Mouse (Mus musculus): ENCODE measurements around the gene Mrpl24. TPM values are rescaled to one million over a fixed set of nuclear protein-coding genes. Genes with fewer than 3 reads are reported as not detected.
"Not testable (repeated sequence)": the region's sequence is repeated elsewhere in the genome, so short reads cannot be mapped to it uniquely, and the experiment has no call there.

The Mrpl24 gene
- polyA plus RNA-seq, 1 experiment from 2014 or later: 65.2 TPM

- H3K4me1 ChIP-seq (replicated peaks): peaks cover 9% of the 10 kb centered on the region
- H3K36me3 ChIP-seq: no peaks in the 10 kb centered on the region
- H3K27me3 ChIP-seq (replicated peaks): no peaks in the 10 kb centered on the region
- no peak overlapping the region for H3K9ac ChIP-seq
- no peaks in the 10 kb centered on the region for H3K9me3 ChIP-seq (replicated peaks)
- WGBS: 89% methylated on average over 3 of the region's 3 CpGs
- H3K4me3 ChIP-seq: no peak overlapping the region
- H3K27ac ChIP-seq (ENCODE audit: poor library complexity, severe bottlenecking): no peak overlapping the region
- H3K4me2 ChIP-seq: no peak overlapping the region
- ATAC-seq (ENCODE audit: insufficient number of reproducible peaks, low FRiP score): no peak
These were observed 19.5 kb upstream of the Mrpl24 start for GRCm38 (mm10) chr3:87899776-87900175.

GRCm38 (mm10) chr3:87901036-87901624 lies 18.2 kb upstream of the Mrpl24 start:
- peak; percentile 62 for ATAC-seq (ENCODE audit: insufficient number of reproducible peaks, low FRiP score)
- Histone ChIP-seq H3K27ac (ENCODE audit: poor library complexity, severe bottlenecking) (peak overlapping the region; percentile 73), H3K4me3 (no peak overlapping the region)

GRCm38 (mm10) chr3:87901959-87902358 lies 17.3 kb upstream of the Mrpl24 start:
- not testable (repeated sequence) for H3K27me3 ChIP-seq (replicated peaks); H3K9me3 ChIP-seq (replicated peaks); H3K4me1 ChIP-seq (replicated peaks); H3K4me2 ChIP-seq; ATAC-seq (ENCODE audit: insufficient number of reproducible peaks, low FRiP score); H3K36me3 ChIP-seq; H3K4me3 ChIP-seq; H3K9ac ChIP-seq; H3K27ac ChIP-seq (ENCODE audit: poor library complexity, severe bottlenecking)
- 76% methylated on average over 6 of the region's 6 CpGs for WGBS

More at GRCm38 (mm10) chr3:87901036-87901624, 18.2 kb upstream of the Mrpl24 start:
- 0% methylated on average over 1 of the region's 1 CpGs for WGBS
- Histone ChIP-seq H3K9me3 (replicated peaks) (no peaks in the 10 kb centered on the region), H3K36me3 (no peaks in the 10 kb centered on the region), H3K27me3 (replicated peaks) (no peaks in the 10 kb centered on the region), H3K4me2 (peak overlapping the region; percentile 20), H3K4me1 (replicated peaks) (peaks cover 9% of the 10 kb centered on the region), H3K9ac (no peak overlapping the region)

DNA sequence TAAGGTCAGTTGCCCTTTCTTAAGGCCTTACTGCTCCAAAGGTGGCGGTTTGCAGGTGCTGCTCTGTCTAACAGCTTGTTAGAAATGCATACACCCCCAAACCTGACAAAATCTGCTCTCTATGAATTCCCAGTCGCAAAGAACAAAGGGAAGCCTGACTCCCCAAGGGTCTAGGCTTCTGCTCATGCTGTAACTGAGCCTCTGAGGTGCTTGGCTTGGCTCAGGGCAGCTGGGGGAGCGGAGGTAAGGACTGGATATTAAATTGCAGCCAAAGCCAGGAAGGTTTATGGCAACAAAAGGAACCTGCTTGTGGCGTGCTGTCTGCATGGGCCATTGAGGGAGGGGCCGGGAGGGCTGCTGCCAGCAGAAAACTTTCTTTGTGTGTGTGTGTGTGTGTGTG lies 15.5 kb upstream of the Mrpl24 start:
- H3K9ac ChIP-seq: no peak overlapping the region
- H3K4me1 ChIP-seq (replicated peaks): peaks cover 23% of the 10 kb centered on the region
- no peaks in the 10 kb centered on the region for H3K9me3 ChIP-seq (replicated peaks)
- no peaks in the 10 kb centered on the region for H3K27me3 ChIP-seq (replicated peaks)
- H3K4me2 ChIP-seq: no peak overlapping the region
- no peaks in the 10 kb centered on the region for H3K36me3 ChIP-seq
- 64% methylated on average over 5 of the region's 5 CpGs for WGBS
- no peak for ATAC-seq (ENCODE audit: insufficient number of reproducible peaks, low FRiP score)
- H3K4me3 ChIP-seq: no peak overlapping the region
- H3K27ac ChIP-seq (ENCODE audit: poor library complexity, severe bottlenecking): no peak overlapping the region

GRCm38 (mm10) chr3:87905880-87906485 lies 13.3 kb upstream of the Mrpl24 start, which contains the start of gene Hdgf:
Hdgf (plus strand) TSS chr3:87906321.
- Histone ChIP-seq H3K4me1 (replicated peaks) (peaks cover 43% of the 10 kb centered on the region), H3K27ac (ENCODE audit: poor library complexity, severe bottlenecking) (peak within 1 kb of the TSS; percentile 95), H3K4me2 (peak within 1 kb of the TSS; percentile 94), H3K4me3 (peak within 1 kb of the TSS; percentile 74), H3K9me3 (replicated peaks) (no peaks in the 10 kb centered on the region), H3K36me3 (no peaks in the 10 kb centered on the region), H3K9ac (peak within 1 kb of the TSS; percentile 95), H3K27me3 (replicated peaks) (no peaks in the 10 kb centered on the region)
- ATAC-seq (ENCODE audit: insufficient number of reproducible peaks, low FRiP score): peak; percentile 91
- WGBS: 2% methylated on average over 57 of the region's 57 CpGs

GRCm38 (mm10) chr3:87906601-87906980 lies 12.7 kb upstream of the Mrpl24 start:
- peak overlapping the region; percentile 95 for H3K9ac ChIP-seq
- no peaks in the 10 kb centered on the region for H3K9me3 ChIP-seq (replicated peaks)
- peak overlapping the region; percentile 95 for H3K27ac ChIP-seq (ENCODE audit: poor library complexity, severe bottlenecking)
- no peaks in the 10 kb centered on the region for H3K27me3 ChIP-seq (replicated peaks)
- peak overlapping the region; percentile 94 for H3K4me2 ChIP-seq
- H3K36me3 ChIP-seq: no peaks in the 10 kb centered on the region
- H3K4me1 ChIP-seq (replicated peaks): peaks cover 41% of the 10 kb centered on the region
- ATAC-seq (ENCODE audit: insufficient number of reproducible peaks, low FRiP score): peak; percentile 23
- 1% methylated on average over 41 of the region's 47 CpGs for WGBS
- H3K4me3 ChIP-seq: peak overlapping the region; percentile 74

- peaks cover 43% of the 10 kb centered on the region for H3K4me1 ChIP-seq (replicated peaks)
- H3K36me3 ChIP-seq: no peaks in the 10 kb centered on the region
- H3K4me2 ChIP-seq: peak overlapping the region; percentile 94
- WGBS: under 1% methylated on average over 27 of the region's 27 CpGs
- no peaks in the 10 kb centered on the region for H3K27me3 ChIP-seq (replicated peaks)
- H3K27ac ChIP-seq (ENCODE audit: poor library complexity, severe bottlenecking): peak overlapping the region; percentile 95
- no peaks in the 10 kb centered on the region for H3K9me3 ChIP-seq (replicated peaks)
- peak overlapping the region; percentile 95 for H3K9ac ChIP-seq
- peak; percentile 10; the same call in 1 of the 2 replicates for ATAC-seq (ENCODE audit: insufficient number of reproducible peaks, low FRiP score)
- H3K4me3 ChIP-seq: peak overlapping the region; percentile 74
These were observed 12.1 kb upstream of the Mrpl24 start for GRCm38 (mm10) chr3:87906981-87907857.

- peaks cover 1% of the 10 kb centered on the region; the same call in 1 of the 2 replicates for H3K36me3 ChIP-seq
- 3% methylated on average over 1 of the region's 1 CpGs for WGBS
- no peaks in the 10 kb centered on the region for H3K9me3 ChIP-seq (replicated peaks)
- peaks cover 46% of the 10 kb centered on the region for H3K4me1 ChIP-seq (replicated peaks)
- no peak for ATAC-seq (ENCODE audit: insufficient number of reproducible peaks, low FRiP score)
- H3K27me3 ChIP-seq (replicated peaks): no peaks in the 10 kb centered on the region
- H3K9ac ChIP-seq: peak overlapping the region; percentile 95
- peak overlapping the region; percentile 94 for H3K4me2 ChIP-seq
- H3K4me3 ChIP-seq: peak overlapping the region; percentile 74
- H3K27ac ChIP-seq (ENCODE audit: poor library complexity, severe bottlenecking): peak overlapping the region; percentile 95
These were observed 11.4 kb upstream of the Mrpl24 start for GRCm38 (mm10) chr3:87907906-87908305.

DNA sequence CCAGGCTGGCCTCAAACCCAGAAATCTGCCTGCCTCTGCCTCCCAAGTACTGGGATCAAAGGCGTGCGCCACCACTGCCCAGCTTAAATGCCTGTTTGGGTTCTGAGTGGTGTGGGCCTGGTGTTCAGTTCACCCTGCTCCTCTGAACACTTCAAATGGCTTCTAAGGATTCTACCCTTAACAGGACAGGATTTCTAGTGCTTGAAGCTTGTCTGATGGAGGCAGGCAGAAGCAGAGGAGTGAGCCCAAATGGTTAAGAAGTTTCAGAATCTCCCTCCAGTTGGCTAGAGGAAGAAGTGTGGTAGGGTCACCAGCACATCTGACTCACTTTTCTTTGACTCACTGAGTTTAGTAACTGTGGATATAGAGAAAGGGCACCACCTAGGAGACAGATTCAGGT lies 9.9 kb upstream of the Mrpl24 start:
- H3K4me3 ChIP-seq: no peak overlapping the region

DNA sequence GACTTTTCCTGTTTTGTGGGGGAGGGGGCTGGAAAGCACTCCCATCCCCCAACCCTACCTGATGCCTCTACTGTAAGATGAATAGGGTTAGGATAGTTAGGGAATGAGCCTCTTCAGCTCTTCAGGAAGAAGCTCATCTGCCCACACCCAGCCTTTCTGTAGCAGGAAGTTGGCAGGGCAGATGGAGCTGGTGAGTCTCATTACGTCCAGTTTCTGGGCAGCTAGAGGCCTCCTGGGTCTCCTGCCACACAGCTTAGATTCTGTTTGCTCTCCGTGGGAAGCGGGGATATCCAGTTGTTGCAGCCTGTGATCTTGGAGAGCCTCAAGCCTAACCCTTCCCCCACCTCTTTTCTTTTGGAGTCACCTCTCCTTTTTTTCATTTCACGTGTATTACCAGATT lies 9.4 kb upstream of the Mrpl24 start:
- H3K9me3 ChIP-seq (replicated peaks): no peaks in the 10 kb centered on the region
- ATAC-seq (ENCODE audit: insufficient number of reproducible peaks, low FRiP score): no peak
- no peaks in the 10 kb centered on the region for H3K27me3 ChIP-seq (replicated peaks)
- peak overlapping the region; percentile 94 for H3K4me2 ChIP-seq
- H3K4me1 ChIP-seq (replicated peaks): peaks cover 46% of the 10 kb centered on the region
- peak overlapping the region; percentile 50 for H3K4me3 ChIP-seq
- H3K36me3 ChIP-seq: peaks cover 21% of the 10 kb centered on the region
- H3K9ac ChIP-seq: peak overlapping the region; percentile 65
- peak overlapping the region; percentile 95 for H3K27ac ChIP-seq (ENCODE audit: poor library complexity, severe bottlenecking)
- 10% methylated on average over 4 of the region's 4 CpGs for WGBS

More for the DNA sequence above, 9.9 kb upstream of the Mrpl24 start:
- H3K9me3 ChIP-seq (replicated peaks): no peaks in the 10 kb centered on the region
- H3K27ac ChIP-seq (ENCODE audit: poor library complexity, severe bottlenecking): peak overlapping the region; percentile 95
- peak overlapping the region; percentile 44; the same call in 1 of the 2 replicates for H3K9ac ChIP-seq
- no peak for ATAC-seq (ENCODE audit: insufficient number of reproducible peaks, low FRiP score)
- no peaks in the 10 kb centered on the region for H3K27me3 ChIP-seq (replicated peaks)
- peak overlapping the region; percentile 94 for H3K4me2 ChIP-seq
- 73% methylated on average over 2 of the region's 2 CpGs for WGBS
- peaks cover 16% of the 10 kb centered on the region for H3K36me3 ChIP-seq
- H3K4me1 ChIP-seq (replicated peaks): peaks cover 46% of the 10 kb centered on the region
